Mouse (Mus musculus) fibroblast of lung, adult 2 months (primary cell): ENCODE measurements around the gene Fam178b.

Experiments used
- DNase-seq: peaks from one replicate; pipeline ENCODE4 v3.0.0-alpha.2; 2011; ENCODE audit warnings: low read depth

Gene Fam178b

GRCm38 (mm10) chr1:36682620-36683355 is at the start of gene Fam178b:
TSS of gene Fam178b (minus strand) at chr1:36683183.
- DNase-seq = no peak

- DNase-seq = no peak
Measured at GRCm38 (mm10) chr1:36724057-36724431, 41.1 kb upstream of the Fam178b start.

GRCm38 (mm10) chr1:36723146-36724056 is 40.4 kb upstream of the Fam178b start:
- DNase-seq = no peak

- DNase-seq = no peak
Measured at GRCm38 (mm10) chr1:36718786-36719185, 35.8 kb upstream of the Fam178b start.

GRCm38 (mm10) chr1:36714311-36714710 is 31.3 kb upstream of the Fam178b start, which contains the start of gene Actr1b:
TSS of gene Actr1b (minus strand) at chr1:36714422.
- no peak for DNase-seq

GRCm38 (mm10) chr1:36711104-36711503 is 28.1 kb upstream of the Fam178b start:
- DNase-seq = no peak

GRCm38 (mm10) chr1:36709854-36710280 is 26.9 kb upstream of the Fam178b start, which contains the start of gene 4933424G06Rik:
TSS of gene 4933424G06Rik (plus strand) at chr1:36710149.
- DNase-seq = peak; percentile 95

GRCm38 (mm10) chr1:36709055-36709853 is 26.3 kb upstream of the Fam178b start:
- DNase-seq = no peak

GRCm38 (mm10) chr1:36708626-36709025 is 25.6 kb upstream of the Fam178b start:
- no peak for DNase-seq

- no peak for DNase-seq
Measured at GRCm38 (mm10) chr1:36707797-36708196, 24.8 kb upstream of the Fam178b start.

GRCm38 (mm10) chr1:36707166-36707565 is 24.2 kb upstream of the Fam178b start:
- DNase-seq = no peak

- DNase-seq = no peak
Measured at GRCm38 (mm10) chr1:36697030-36697429, 14.0 kb upstream of the Fam178b start.

- no peak for DNase-seq
Measured at GRCm38 (mm10) chr1:36696411-36696810, 13.4 kb upstream of the Fam178b start.

GRCm38 (mm10) chr1:36694871-36695270 is 11.9 kb upstream of the Fam178b start:
- DNase-seq = no peak

GRCm38 (mm10) chr1:36691271-36692155 is 8.5 kb upstream of the Fam178b start, which contains the start of gene Cox5b:
TSS of gene Cox5b (plus strand) at chr1:36691449.
- DNase-seq = peak; percentile 96

GRCm38 (mm10) chr1:36690671-36691235 is 7.8 kb upstream of the Fam178b start:
- no peak for DNase-seq

- DNase-seq = peak; percentile 79
Measured at GRCm38 (mm10) chr1:36683810-36684467, 956 bp upstream of the Fam178b start.

GRCm38 (mm10) chr1:36680893-36681292 is 2.1 kb downstream of the Fam178b start:
- DNase-seq = no peak

- no peak for DNase-seq
Measured at GRCm38 (mm10) chr1:36674936-36675335, 8.0 kb downstream of the Fam178b start.
